ENCODE assay signal across 18 mouse cellular contexts in genomic region chr12:55797103-55797502, GRCm38 (mm10). TPM values are rescaled to one million over a fixed set of nuclear protein-coding genes. Genes with fewer than 3 reads are reported as not detected.
DNase-seq lines count a peak whose midpoint lies in the region; ATAC-seq and TF ChIP-seq lines count a peak whose summit lies in the region.
"Had no signal": no experiment of that assay in that cellular context is flagged by ENCODE, and none has a peak within 500 bp of the region (broad histone marks: within the 10 kb centered on the region; RNA-seq: fewer than 3 reads in every experiment).

No protein-coding gene starts in this region.

- intact Hi-C loops in gastrocnemius, adult 2 months (cut with DNase I) = no loop called here
- intact Hi-C loops in gastrocnemius, postnatal 14 days (cut with DNase I; ENCODE audit: low total_unique reads) = no loop called here

- no peak; the same call in 1 of the 2 replicates for TF ChIP-seq EP300 in lung, postnatal 0 days (IDR thresholded peaks at IDR 0.05)

- no peak for DNase-seq in gastrocnemius, adult 2 months
- DNase-seq in gastrocnemius, postnatal 14 days = no peak
- peak; percentile 34 to 59 for DNase-seq in heart, adult 9 months (ENCODE audit: low spot score in 2 of 2)
- peak; percentile 38 for DNase-seq in kidney, adult 9 months
- no peak for DNase-seq in kidney, adult 11 months
- DNase-seq in lung, postnatal 0 days (ENCODE audit: low spot score) = peak; percentile 23
- DNase-seq in lung, postnatal 14 days = no peak
- DNase-seq: adrenal gland, postnatal 10 days; cerebellum, adult 11-12 months; cerebellum, adult 9-10 months; cerebellum, postnatal 25 days; gastrocnemius, postnatal 10 days had no signal

- H3K4me2 ChIP-seq in heart, embryonic 11.5 days = no peak overlapping the region
- no peak overlapping the region for H3K4me2 ChIP-seq in lung, postnatal 0 days (replicated peaks; ENCODE audit: low read depth, low read length)
- H3K4me2 ChIP-seq: embryonic facial prominence, embryonic 12.5 days; forebrain, embryonic 15.5 days; heart, embryonic 13.5 days; hindbrain, embryonic 13.5 days had no signal

- WGBS in heart, embryonic 11.5 days (ENCODE audit: insufficient replicate concordance) = 83% methylated on average over 3 of the region's 3 CpGs
- 49% methylated on average over 3 of the region's 3 CpGs for WGBS in lung, postnatal 0 days

- H3K27me3 ChIP-seq in heart, embryonic 11.5 days (ENCODE audit: control insufficient read depth, insufficient read depth, low read length) = no peaks in the 10 kb centered on the region
- no peaks in the 10 kb centered on the region for H3K27me3 ChIP-seq in lung, postnatal 0 days (replicated peaks; ENCODE audit: insufficient read depth, low read length)
- H3K27me3 ChIP-seq: embryonic facial prominence, embryonic 12.5 days; forebrain, embryonic 15.5 days; heart, embryonic 13.5 days; hindbrain, embryonic 13.5 days had no signal

- peak overlapping the region; percentile 81 for H3K27ac ChIP-seq in gastrocnemius, adult 2 months
- H3K27ac ChIP-seq in heart, embryonic 11.5 days (ENCODE audit: low read depth, low read length) = no peak overlapping the region
- no peak overlapping the region for H3K27ac ChIP-seq in lung, postnatal 0 days (ENCODE audit: low read length)
- H3K27ac ChIP-seq: embryonic facial prominence, embryonic 12.5 days; forebrain, embryonic 15.5 days; heart, embryonic 13.5 days; hindbrain, embryonic 13.5 days; hindbrain, postnatal 0 days had no signal

- H3K4me3 ChIP-seq in gastrocnemius, adult 2 months = no peak overlapping the region
- no peak overlapping the region for H3K4me3 ChIP-seq in heart, embryonic 11.5 days (ENCODE audit: low read depth, low read length)
- H3K4me3 ChIP-seq in lung, postnatal 0 days (ENCODE audit: low read depth, low read length) = no peak overlapping the region
- H3K4me3 ChIP-seq: embryonic facial prominence, embryonic 12.5 days; forebrain, embryonic 15.5 days; heart, embryonic 13.5 days; hindbrain, embryonic 13.5 days had no signal

- H3K4me1 ChIP-seq in heart, embryonic 11.5 days (ENCODE audit: control insufficient read depth, insufficient read depth, low read length) = no peaks in the 10 kb centered on the region
- no peaks in the 10 kb centered on the region for H3K4me1 ChIP-seq in lung, postnatal 0 days (ENCODE audit: insufficient read depth, low read depth, low read length)
- H3K4me1 ChIP-seq: embryonic facial prominence, embryonic 12.5 days; forebrain, embryonic 15.5 days; hindbrain, embryonic 13.5 days had no signal

- peaks cover 2% of the 10 kb centered on the region; the same call in 1 of the 2 replicates for H3K36me3 ChIP-seq in heart, embryonic 11.5 days (ENCODE audit: control insufficient read depth, insufficient read depth, low read length)
- H3K36me3 ChIP-seq in lung, postnatal 0 days (ENCODE audit: insufficient read depth, low read length) = no peaks in the 10 kb centered on the region
- H3K36me3 ChIP-seq: embryonic facial prominence, embryonic 12.5 days; forebrain, embryonic 15.5 days had no signal

- no peaks in the 10 kb centered on the region for H3K9me3 ChIP-seq in heart, embryonic 11.5 days (replicated peaks; ENCODE audit: control insufficient read depth, low read length)
- H3K9me3 ChIP-seq in lung, postnatal 0 days (ENCODE audit: low read length) = no peaks in the 10 kb centered on the region
- H3K9me3 ChIP-seq: embryonic facial prominence, embryonic 12.5 days; forebrain, embryonic 15.5 days; heart, embryonic 13.5 days; hindbrain, embryonic 13.5 days had no signal

- no peak overlapping the region for H3K9ac ChIP-seq in heart, embryonic 11.5 days (ENCODE audit: low read depth, low read length)
- no peak overlapping the region for H3K9ac ChIP-seq in lung, postnatal 0 days (replicated peaks; ENCODE audit: low read depth)
- H3K9ac ChIP-seq: embryonic facial prominence, embryonic 12.5 days; forebrain, embryonic 15.5 days; heart, embryonic 13.5 days; hindbrain, embryonic 13.5 days had no signal

- no peak for TF ChIP-seq CTCF in gastrocnemius, adult 2 months (IDR thresholded peaks at IDR 0.05)
- TF ChIP-seq CTCF in lung, postnatal 0 days (IDR thresholded peaks at IDR 0.05) = no peak

- no peak for ATAC-seq in heart, embryonic 11.5 days (replicated peaks; ENCODE audit: insufficient number of reproducible peaks, low FRiP score, low TSS enrichment)
- ATAC-seq in lung, postnatal 0 days = peak; percentile 52; the same call in 1 of the 2 replicates
- ATAC-seq: forebrain, embryonic 15.5 days; hindbrain, postnatal 0 days had no signal

RNA-seq across cellular contexts. Expression of gene Ralgapa1, which starts 23.9 kb away (rescaled TPM):
- 10 to 100 TPM; 37.7 to 44.1 TPM for total RNA-seq in gastrocnemius, adult 2 months (2021)
- total RNA-seq in gastrocnemius, postnatal 14 days (2021) = 10 to 100 TPM; 28.4 to 30.6 TPM
- polyA plus RNA-seq in heart, embryonic 11.5 days (2014; fragmentation: Nextera tagmentation; extraction: Ambion mirVana) = 14.6 and 18.8 TPM in 2 replicates
- polyA plus RNA-seq in lung, postnatal 0 days (2015; fragmentation: Nextera tagmentation; extraction: Ambion mirVana) = 10.9 and 13.3 TPM in 2 replicates

RNA-seq across cellular contexts. Expression of gene Brms1l, which starts 39.0 kb away (rescaled TPM):
- total RNA-seq in gastrocnemius, adult 2 months (2021) = 10 to 100 TPM; 17.9 to 22.7 TPM
- 10 to 100 TPM; 12.7 to 14.8 TPM for total RNA-seq in gastrocnemius, postnatal 14 days (2021)
- polyA plus RNA-seq in heart, embryonic 11.5 days (2014; fragmentation: Nextera tagmentation; extraction: Ambion mirVana) = 26.0 and 28.7 TPM in 2 replicates
- 24.9 and 25.3 TPM in 2 replicates for polyA plus RNA-seq in lung, postnatal 0 days (2015; fragmentation: Nextera tagmentation; extraction: Ambion mirVana)

Comparison
In these comparisons a context has a peak if more than half of its experiments do, and no peak if none do; other contexts are left out.
1. DNase-seq: peak in heart, adult 9 months (2 of 2), kidney, adult 9 months (single experiment) and lung, postnatal 0 days (single experiment); none in gastrocnemius, adult 2 months (single experiment), gastrocnemius, postnatal 14 days (single experiment), kidney, adult 11 months (single experiment) and lung, postnatal 14 days (single experiment).